Mouse (Mus musculus): ENCODE measurements around the gene Rbm10. TPM values are rescaled to one million over a fixed set of nuclear protein-coding genes. Genes with fewer than 3 reads are reported as not detected.

The Rbm10 gene
- 19.3 and 25.6 TPM in 2 replicates for polyA plus RNA-seq (2015; fragmentation: Nextera tagmentation; extraction: Ambion mirVana)

GRCm38 (mm10) chrX:20617176-20617902 is at the start of gene Rbm10, which contains the start of gene Ndufb11:
Gene Rbm10, plus strand, starts transcription at chrX:20617503.
Gene Ndufb11, minus strand, starts transcription at chrX:20617619.

GRCm38 (mm10) chrX:20658026-20658652 is 40.8 kb downstream of the Rbm10 start, which contains the start of gene Uba1:
Gene Uba1, plus strand, starts transcription at chrX:20658326.

GRCm38 (mm10) chrX:20687519-20688067 is 70.3 kb downstream of the Rbm10 start, which contains the start of gene Cdk16:
Gene Cdk16, plus strand, starts transcription at chrX:20687954.

Other genes starting within 250 kb of the Rbm10 start
- gene Jade3, start 191.8 kb upstream of the Rbm10 start, polyA plus RNA-seq (2015; fragmentation: Nextera tagmentation; extraction: Ambion mirVana) = 1.6 and 2.6 TPM in 2 replicates
- 14.7 and 15.5 TPM in 2 replicates for gene Rgn, start 67.7 kb upstream of the Rbm10 start, polyA plus RNA-seq (2015; fragmentation: Nextera tagmentation; extraction: Ambion mirVana)
- 642 and 1,017 TPM in 2 replicates for gene Ndufb11, start 116 bp downstream of the Rbm10 start, polyA plus RNA-seq (2015; fragmentation: Nextera tagmentation; extraction: Ambion mirVana)
- 99.3 and 125 TPM in 2 replicates for gene Uba1, start 40.8 kb downstream of the Rbm10 start, polyA plus RNA-seq (2015; fragmentation: Nextera tagmentation; extraction: Ambion mirVana)
- 79.5 and 107 TPM in 2 replicates for gene Cdk16, start 70.5 kb downstream of the Rbm10 start, polyA plus RNA-seq (2015; fragmentation: Nextera tagmentation; extraction: Ambion mirVana)
- 21.9 and 23.3 TPM in 2 replicates for gene Usp11, start 86.4 kb downstream of the Rbm10 start, polyA plus RNA-seq (2015; fragmentation: Nextera tagmentation; extraction: Ambion mirVana)
- gene Araf, start 180.3 kb downstream of the Rbm10 start, polyA plus RNA-seq (2015; fragmentation: Nextera tagmentation; extraction: Ambion mirVana) = 100 and 134 TPM in 2 replicates